Mouse (Mus musculus) layer of hippocampus, postnatal 14 days (tissue): ENCODE measurements at regions not wholly inside any gene's neighbourhood (a gene's known extent, or its start where the extent isn't known, plus 50 kb on each side); places are given as distances from the start of the nearest gene placed in this dataset.

Experiments
- DNase-seq, 2 experiments: peaks; one replicate each; pipeline ENCODE4 v3.0.0; 2021 to 2022; ENCODE audit warnings: low spot score in 2 of 2, mixed read lengths in 1 of 2

DNA sequence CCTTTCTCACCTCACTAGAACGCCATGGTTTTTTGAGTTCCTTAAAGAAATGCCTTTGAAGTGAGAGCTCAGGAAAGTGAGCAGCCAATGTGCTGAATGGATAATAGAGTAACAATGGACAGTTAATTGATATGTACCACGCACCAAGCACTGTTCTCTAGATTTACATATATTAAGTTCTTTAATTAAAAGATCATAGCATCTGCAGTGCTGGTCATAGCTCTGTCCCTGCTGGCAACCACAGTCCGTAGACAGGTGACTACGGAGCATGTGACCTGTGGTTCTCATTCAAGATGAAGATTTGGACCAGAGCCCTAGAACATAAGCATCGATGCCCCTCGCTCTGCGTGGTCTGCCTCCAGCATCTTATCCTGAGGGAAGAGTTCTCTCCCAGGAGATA is 378.5 kb downstream of the Rapgef2 start:
- no peak for DNase-seq

DNA sequence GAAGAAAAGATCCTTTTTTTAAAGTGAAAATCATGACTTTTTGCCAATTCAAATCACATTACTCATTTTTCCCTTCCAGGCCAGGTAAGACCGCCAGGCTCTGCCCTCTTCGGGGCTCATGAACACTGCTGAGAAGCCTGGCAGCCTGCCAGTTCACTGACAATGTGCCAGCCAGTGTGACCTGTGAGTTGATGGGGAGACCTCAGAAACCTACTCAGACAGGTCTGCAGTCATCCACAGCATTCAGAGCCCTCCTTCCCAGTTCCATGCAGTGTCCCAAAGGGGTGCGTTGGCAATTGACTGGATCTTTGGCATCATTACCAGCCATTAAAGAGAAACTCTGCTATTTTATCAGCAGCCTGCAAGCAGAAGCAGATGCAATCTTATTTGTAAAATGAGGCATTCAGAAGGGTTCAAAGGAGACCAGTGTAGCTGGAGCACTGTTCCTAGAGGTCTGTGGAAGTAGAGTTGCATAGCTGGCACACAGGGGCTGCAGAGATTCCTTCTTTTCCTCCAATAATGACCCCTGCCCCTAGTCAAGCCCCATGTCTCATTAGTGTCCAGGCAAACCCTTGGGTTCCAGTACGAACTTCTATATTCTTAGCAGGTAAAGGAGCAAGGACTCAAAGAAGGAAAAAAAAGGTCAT is 384.4 kb downstream of the Rapgef2 start:
- DNase-seq, result peak; percentile 26 to 46

DNA sequence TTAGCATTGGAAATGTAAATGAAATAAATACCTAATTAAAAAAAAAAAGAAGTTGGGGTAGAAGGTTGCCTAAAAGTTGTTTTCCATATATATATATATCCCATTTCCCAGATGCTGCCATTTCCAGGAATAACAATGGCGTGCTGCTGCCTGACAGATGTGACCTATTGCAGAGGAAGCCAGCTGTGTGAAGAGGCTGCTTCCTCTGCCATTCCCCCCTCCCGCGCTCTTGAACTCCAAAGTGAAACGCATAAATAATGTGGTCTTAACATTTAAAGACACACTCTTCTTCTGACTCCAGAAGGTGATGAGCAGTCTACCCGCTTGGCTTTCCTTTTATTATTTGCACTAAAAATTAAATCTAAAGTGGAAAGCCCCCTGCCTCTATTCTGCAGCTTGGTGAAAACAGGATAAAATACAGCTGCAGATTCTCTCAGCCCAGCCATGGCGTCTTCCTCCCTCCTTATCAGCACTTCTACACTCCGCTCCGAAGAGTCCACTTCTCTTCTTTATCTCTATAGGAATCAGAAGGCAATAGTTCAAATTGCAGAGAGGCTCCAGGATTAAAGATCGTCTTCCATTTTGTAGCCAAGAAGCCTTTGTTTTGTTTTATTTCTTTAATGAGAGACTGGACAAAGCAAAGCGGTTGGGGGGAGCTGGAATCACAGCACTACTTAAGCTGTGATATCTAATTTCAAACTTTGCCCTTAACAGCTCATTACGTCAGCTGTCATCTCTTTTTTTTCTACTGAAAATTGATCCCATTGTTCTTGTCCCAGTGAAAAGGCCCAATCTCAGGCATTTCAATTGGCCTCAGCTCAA is 385.1 kb downstream of the Rapgef2 start:
- DNase-seq, result no peak

DNA sequence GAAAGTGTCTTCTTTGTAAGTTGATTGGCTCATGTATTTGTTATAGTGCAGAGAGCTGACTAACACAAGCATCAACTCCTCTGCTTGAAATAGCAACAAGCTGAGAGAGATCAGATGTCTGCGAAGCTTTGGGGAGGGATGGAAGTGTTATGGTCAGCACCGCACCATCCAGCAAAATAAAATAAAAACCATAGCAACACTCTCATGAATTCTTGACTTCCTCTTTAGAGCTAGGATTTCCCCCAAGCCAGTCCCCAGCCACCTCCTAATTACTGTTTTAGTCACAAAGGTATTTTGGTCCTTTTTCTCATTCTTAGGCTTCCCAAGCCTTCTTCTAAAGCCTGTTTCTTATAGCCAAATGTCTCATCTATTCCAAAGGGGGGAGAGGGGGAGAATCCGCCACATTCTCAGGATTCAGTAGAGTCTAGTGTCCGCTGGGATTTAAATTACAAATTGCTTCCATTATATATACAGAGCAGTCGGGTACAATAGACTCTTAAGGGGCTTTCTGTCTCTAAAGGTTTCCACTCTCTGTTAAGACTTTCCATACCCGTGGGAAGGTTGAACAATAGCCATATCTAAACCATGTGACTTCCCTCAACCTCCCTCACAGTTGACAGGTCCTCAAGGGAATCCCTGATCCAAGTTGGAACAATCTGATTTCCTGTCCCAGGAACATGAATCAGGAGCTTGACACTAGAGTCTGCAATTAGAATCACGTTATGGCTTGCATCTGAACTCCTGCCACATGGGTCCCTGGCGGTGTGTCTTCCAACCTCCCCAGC is 386.7 kb downstream of the Rapgef2 start:
- no peak for DNase-seq

DNA sequence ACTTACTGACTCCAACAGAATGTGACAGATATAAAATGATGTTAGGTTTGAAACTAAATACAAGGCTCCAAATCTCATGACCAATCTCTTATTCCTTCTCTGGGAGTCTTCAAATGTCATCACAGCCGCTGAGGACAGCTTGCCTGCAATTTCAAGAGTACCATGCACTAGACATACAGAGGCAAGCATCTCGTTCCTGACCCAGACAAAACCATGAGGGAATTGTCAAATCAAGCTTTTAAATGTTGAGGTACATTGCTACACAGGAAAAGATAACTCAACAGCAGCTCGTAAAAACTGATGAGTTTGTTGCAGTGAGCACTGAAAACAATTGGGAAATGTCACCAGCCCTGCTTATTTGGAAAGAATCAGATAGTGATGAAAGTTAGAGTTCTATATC is 397.0 kb downstream of the Rapgef2 start:
- no peak for DNase-seq

DNA sequence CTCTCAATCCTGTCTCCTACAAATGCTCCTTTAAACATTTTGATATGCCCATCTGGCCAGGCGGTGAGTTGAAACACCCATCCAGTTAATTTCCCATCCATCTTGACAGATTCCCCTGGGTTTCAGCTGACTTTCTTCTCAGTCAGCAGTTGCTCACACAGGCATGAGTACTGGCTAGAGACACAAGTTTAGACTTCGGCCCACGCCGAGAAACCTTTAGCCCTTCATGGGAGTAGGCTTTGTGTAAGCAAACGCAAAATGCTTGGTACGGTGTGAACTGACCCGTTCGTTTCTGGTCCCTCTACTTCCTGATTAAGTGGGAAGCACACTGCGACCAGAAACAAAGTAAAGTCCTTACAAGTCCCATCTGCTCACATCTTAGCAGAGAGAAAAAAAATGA is 401.6 kb downstream of the Rapgef2 start:
- DNase-seq, result no peak

DNA sequence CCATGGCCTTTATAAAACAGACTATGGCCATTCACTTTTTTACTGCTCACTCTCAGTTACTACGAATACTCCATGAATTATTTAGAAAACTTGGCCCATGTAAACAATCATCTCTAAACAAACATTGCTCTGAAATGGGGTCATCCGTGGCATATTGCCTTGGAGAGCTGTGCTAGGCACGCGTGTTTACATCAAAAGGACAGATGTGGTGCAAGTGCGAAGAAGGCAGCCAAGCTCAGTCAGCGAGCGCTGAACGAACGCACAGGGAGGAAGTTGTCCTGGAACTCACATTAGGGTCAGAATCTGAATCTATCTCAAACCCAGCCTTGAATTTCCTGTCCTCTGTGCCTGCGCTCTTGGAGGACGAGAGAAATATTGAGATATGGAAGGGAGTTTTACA is 402.3 kb downstream of the Rapgef2 start:
- DNase-seq, result no peak

DNA sequence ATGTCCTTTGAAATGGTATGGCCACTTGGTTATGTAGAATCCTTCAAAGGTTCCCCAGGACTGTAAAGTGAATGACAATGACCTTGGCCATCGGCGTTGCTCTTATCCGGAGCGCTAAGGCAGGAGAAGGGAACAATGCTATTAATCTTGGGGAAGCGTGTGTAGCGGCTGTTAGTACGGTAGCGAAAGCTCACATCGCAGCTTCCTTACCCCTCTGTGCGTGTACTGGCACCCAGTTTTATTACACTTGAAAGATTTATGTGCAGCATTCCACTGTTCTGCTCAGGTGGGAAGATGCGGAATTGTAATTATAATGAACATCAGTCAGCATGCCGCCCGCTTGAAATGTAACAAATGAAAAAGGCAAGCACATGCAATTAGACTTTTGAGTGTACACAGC is 406.2 kb downstream of the Rapgef2 start:
- no peak for DNase-seq

DNA sequence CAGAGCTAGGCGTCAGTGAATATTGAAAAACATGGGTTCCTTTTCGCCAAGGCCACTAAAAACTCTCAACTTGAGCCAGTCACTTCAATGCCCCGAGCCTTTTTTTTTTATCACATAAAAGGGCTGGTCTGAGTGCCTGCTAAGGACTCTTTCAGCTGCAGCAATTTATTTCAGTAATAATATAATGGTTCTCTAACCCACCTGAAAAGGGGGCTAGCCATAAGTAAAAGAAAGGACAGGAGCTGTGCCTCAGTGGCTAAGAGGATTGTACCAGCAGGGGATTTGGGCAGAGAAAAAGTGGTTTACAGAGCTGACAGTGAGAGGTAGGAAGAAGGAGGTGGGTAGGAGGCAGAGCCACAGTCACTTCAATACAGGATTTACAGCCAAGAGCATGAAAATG is 409.0 kb downstream of the Rapgef2 start:
- no peak for DNase-seq

DNA sequence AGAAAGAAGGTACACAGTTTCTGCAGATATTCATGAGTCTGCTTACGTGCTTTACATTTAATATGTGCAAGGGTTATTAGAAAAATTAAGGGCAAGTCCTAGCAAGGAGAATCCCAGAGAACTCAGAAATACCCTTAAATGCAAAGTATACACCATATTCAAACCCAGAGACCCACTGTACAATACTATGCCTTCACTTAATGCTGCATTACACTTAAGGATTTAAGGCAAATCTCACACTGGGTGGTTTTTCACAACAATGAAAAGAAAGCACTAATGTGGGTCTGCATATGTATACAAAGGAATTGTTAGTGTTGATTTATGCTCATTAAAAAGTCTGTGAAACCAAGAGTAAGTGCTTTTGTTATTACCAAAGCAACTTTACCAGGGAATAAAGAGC is 419.4 kb downstream of the Rapgef2 start:
- DNase-seq, result no peak

DNA sequence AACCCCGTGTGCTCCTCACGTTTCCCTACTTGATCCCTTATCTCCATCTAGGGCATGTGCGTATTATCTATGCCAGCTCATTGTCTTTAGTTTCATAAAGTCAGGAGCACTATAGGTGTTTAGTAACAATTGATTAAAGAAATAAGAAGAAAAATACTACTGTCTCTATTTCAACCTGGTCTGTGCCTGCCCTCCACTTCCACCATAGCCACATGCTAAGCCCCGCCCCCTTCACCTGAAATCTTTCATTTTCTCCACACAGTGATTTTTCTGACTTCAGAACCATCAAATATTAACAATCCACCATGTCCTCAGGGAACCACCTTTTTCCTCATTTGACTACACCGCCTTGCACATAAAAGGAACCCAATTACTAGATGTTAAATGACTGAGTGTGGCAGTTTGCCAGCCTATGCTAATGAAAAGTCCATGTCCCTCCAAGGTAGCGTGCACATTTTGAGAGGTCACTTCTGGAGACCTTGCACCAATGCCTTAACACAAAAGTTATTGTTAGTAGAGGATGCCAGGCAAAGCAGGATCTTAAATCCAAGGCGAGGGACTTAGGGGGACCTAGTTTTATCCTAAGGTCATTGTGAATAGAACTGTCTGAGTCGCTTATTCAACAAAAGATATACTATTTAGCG is 420.1 kb downstream of the Rapgef2 start:
- no peak for DNase-seq

DNA sequence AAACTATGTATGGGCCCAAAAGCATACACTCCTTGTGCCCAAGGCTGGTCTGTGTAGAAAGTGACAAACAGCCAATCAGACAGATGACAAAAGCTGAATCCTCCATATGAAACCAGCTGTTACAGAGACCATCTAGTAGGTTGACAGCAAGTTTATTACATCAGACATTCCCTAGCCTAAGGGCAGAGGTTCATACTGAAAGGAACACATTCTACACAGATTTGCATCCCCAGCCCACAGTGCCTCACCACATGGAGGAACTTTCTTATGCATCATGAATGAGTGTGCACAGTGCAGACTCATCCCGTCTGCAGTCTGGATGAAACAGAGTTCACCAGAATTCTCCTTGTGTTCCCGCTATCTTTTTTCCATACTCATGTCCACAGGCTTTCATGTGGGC is 423.3 kb downstream of the Rapgef2 start:
- no peak for DNase-seq

DNA sequence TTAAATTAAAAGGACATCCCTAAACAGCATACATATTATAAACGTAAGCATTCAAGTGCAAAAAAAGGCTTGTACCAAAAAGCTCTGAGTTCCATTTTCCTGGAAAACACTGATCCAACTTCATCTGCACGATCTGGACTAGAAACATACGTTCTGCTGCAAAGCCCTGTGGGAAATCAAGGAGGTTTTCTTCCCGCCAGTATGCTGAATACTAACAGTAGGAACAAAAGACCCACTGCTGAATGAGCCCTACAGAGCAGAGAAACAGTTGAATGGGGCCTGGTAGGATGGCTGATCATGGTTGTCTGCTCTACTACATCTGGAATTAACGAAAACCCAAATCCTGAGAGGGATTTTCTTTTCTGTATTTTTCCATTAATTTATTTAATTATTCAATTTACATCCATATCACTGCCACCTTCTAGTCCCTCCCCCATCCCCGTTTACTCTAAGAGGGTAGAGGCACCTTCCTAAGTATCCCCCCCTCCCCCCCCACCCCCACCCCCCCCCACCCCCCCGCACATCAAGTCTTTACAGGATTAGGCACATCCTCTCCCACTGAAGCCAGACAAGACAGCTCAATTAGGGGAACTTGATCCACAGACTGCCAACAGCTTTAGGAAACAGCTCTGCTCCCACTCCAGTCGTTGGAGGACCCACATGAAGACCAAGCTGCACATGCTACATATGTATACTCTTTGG is 439.5 kb downstream of the Rapgef2 start:
- no peak for DNase-seq

DNA sequence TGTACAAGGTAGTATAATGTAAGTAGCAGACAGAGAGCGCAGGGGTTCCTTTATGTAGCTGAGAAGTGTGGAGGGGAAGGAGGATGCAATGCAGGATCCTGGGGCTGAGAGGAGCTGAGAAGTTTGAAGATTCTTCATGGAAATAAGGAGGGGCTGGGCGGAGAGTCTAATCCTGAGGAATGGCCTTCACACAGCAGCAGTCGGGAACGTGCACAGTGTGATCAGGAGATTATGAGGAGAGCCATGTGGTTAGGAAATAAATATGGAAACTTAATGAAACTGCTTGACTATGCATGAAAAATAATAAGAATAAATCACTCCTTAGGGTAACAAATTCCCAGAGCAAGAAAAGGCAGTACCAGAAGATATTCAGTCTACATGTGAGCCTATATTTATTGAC is 445.1 kb downstream of the Rapgef2 start:
- no peak for DNase-seq

DNA sequence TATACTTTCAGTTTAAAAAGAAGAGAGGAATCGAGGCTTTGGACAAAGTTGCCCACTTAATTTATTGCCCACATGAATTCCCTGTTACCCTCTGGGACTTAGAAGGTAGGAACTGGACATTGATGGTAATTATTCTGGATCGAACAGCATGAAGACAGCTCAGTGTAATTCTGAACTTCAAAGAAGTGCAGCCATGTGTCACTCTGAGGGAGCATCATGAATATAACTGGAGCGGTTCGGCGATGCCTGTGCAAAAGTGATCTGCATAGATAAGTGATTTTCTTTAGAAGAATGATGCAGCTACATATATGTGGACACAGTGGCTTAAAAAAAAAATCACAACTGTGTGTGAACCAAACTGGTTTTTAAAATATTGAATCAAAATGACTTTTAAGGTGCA is 449.5 kb downstream of the Rapgef2 start:
- no peak for DNase-seq

DNA sequence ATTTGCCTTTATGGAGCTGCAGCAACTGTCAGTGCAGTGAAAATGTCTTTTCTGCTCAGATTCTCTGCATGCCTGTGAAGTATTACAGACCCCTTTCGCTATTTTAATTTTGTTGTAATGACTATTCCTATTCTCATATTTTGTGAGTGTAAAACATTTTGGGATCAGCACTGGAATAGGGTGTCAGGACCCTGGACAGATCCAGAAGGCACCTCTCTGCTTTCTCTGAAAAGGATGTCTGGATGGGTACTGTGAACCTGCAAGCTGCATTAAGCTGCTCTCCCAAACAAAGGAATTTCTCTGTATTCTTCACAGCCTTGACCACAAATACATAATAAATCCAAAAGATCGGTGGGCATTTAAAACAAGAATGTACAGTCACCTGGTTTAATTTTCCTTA is 460.8 kb downstream of the Rapgef2 start:
- DNase-seq, result no peak

DNA sequence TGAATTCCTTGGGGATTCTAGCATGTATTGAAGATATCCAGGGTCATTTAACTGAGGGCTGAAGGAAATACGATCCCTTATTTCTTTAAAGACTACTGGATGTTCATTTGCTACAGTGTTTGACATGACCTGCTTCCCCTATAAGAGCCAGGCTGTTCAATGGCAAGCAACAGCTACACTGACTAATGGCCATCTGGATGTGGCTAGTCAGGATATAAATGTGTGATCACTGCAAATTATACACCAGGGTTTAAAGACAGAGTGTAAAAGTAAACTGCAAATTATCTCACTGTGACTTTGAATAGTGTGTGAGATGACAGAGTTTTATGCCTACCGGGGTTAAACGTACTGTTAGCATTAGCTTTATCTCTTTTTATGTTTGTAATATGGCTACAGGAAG is 473.9 kb downstream of the Rapgef2 start:
- DNase-seq, result no peak

DNA sequence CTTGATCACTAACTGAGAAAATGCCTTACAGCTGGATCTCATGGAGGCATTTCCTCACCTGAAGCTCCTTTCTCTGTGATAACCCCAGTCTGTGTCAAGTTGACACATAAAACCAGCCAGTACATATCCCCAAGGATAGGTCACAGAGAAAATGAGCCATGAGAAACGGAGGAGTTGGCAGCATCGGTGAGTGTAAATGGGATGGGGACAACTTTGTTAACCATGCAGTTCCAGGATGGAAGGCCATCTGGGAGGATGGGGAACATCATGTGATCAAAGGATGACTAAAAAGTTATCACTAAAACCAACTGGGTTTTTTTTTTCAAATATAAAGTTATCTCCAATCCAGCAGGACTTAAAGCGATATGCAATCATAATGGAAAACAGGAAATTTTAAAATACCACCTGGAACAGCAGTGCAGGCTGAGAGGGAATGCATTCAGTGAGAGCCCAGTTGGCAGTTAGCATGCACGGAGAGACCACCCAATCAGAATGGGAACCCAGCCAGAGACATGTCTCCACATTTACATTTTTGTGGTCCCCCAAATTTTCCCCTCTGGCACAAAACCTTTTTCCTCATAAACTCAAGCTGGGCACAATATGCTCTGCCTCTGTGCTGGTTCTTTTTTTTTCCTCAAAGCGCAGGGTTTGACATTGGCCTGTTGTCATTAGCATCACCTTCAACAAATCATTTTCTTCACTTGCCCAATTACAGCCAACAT is 475.7 kb downstream of the Rapgef2 start:
- DNase-seq, result no peak

DNA sequence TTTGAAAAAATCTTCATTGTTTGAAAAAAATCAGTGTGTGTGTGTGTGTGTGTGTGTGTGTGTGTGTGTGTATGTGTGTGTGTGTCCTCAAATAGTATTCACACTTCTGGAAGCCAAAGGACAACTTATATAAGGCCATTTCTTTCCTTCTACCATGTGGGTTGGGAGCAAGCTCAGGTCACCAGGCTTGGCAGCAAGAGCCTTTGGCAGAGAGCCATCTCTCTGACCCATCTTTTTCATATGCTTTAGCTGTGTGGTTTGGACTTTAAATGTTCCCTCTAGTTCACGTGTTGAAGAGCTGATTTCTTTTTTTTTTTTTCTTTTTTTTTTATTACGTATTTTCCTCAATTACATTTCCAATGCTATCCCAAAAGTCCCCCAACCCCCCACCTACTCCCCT is 483.1 kb downstream of the Rapgef2 start:
- no peak for DNase-seq

DNA sequence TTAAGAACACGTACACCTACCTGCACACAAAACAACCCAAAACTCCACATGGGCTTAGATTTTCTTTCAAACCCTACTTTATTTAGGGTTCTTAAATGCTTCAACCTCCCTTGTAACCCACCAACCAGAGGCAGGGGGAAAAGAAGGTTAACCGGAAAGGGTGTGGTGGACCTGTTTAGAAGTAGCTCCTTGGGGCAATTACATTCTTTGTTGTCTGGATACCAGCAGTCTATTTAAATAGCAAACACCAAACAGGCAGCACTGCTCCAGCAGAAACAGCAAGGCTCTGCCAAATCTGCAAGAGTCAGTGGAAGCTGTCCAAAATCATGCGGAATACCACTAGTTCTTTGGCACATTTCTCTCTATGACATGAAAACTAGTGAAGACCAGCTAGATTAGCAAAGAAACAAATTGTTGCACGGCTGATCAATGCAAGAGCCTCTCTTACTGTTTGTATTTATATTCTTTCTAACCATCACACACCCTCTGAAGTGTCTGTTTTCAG is 490.3 kb downstream of the Rapgef2 start:
- DNase-seq, result peak; percentile 9 to 71
